Mouse (Mus musculus): Measurements from ENCODE around the gene Gm42906.

- TF ChIP-seq CTCF (IDR thresholded peaks at IDR 0.05) (no peak), EP300 (IDR thresholded peaks at IDR 0.05) (no peak)
These were observed 22.6 kb downstream of the Gm42906 start for GRCm38 (mm10) chr5:151405314-151405903.

Measured in lung, postnatal 0 days (tissue).